Mouse (Mus musculus): ENCODE results near the gene 4930438A08Rik.
"Not testable (repeated sequence)": the region's sequence is repeated elsewhere in the genome, so short reads cannot be mapped to it uniquely, and the experiment has no call there.

4930438A08Rik gene

GRCm38 (mm10) chr11:58274572-58274971, at the start of gene 4930438A08Rik:
Gene 4930438A08Rik (plus strand): TSS chr11:58274799.
- no peak for DNase-seq (ENCODE audit: low spot score in 2 of 2)

GRCm38 (mm10) chr11:58224872-58225271, 49.7 kb upstream of the 4930438A08Rik start:
- not testable (repeated sequence) for DNase-seq (ENCODE audit: low spot score in 2 of 2)

- peak; percentile 60 to 70 for DNase-seq (ENCODE audit: low spot score in 2 of 2)
These were observed 48.9 kb upstream of the 4930438A08Rik start for GRCm38 (mm10) chr11:58225655-58226054.

GRCm38 (mm10) chr11:58226425-58226824, 48.2 kb upstream of the 4930438A08Rik start:
- no peak for DNase-seq (ENCODE audit: low spot score in 2 of 2)

- not testable (repeated sequence) for DNase-seq (ENCODE audit: low spot score in 2 of 2)
These were observed 46.6 kb upstream of the 4930438A08Rik start for GRCm38 (mm10) chr11:58228021-58228420.

- DNase-seq (ENCODE audit: low spot score in 2 of 2): no peak
These were observed 44.1 kb upstream of the 4930438A08Rik start for GRCm38 (mm10) chr11:58230396-58230910.

GRCm38 (mm10) chr11:58231156-58231555, 43.4 kb upstream of the 4930438A08Rik start:
- no peak for DNase-seq (ENCODE audit: low spot score in 2 of 2)

- not testable (repeated sequence) for DNase-seq (ENCODE audit: low spot score in 2 of 2)
These were observed 40.0 kb upstream of the 4930438A08Rik start for GRCm38 (mm10) chr11:58234551-58234950.

GRCm38 (mm10) chr11:58235152-58235551, 39.4 kb upstream of the 4930438A08Rik start:
- peak; percentile 60 to 65 for DNase-seq (ENCODE audit: low spot score in 2 of 2)

GRCm38 (mm10) chr11:58238840-58239791, 35.5 kb upstream of the 4930438A08Rik start:
- peak; percentile 63 to 77 for DNase-seq (ENCODE audit: low spot score in 2 of 2)

- no peak for DNase-seq (ENCODE audit: low spot score in 2 of 2)
These were observed 27.3 kb upstream of the 4930438A08Rik start for GRCm38 (mm10) chr11:58247294-58247693.

GRCm38 (mm10) chr11:58249203-58249981, 25.2 kb upstream of the 4930438A08Rik start:
- no peak for DNase-seq (ENCODE audit: low spot score in 2 of 2)

- no peak for DNase-seq (ENCODE audit: low spot score in 2 of 2)
These were observed 24.0 kb upstream of the 4930438A08Rik start for GRCm38 (mm10) chr11:58250550-58250949.

GRCm38 (mm10) chr11:58254411-58254810, 20.2 kb upstream of the 4930438A08Rik start:
- no peak for DNase-seq (ENCODE audit: low spot score in 2 of 2)

- DNase-seq (ENCODE audit: low spot score in 2 of 2): no peak
These were observed 16.8 kb upstream of the 4930438A08Rik start for GRCm38 (mm10) chr11:58257816-58258215.

GRCm38 (mm10) chr11:58260156-58260555, 14.4 kb upstream of the 4930438A08Rik start:
- no peak for DNase-seq (ENCODE audit: low spot score in 2 of 2)

- no peak for DNase-seq (ENCODE audit: low spot score in 2 of 2)
These were observed 12.8 kb upstream of the 4930438A08Rik start for GRCm38 (mm10) chr11:58261826-58262225.

GRCm38 (mm10) chr11:58262336-58262735, 12.3 kb upstream of the 4930438A08Rik start:
- no peak for DNase-seq (ENCODE audit: low spot score in 2 of 2)

GRCm38 (mm10) chr11:58263516-58263915, 11.1 kb upstream of the 4930438A08Rik start:
- no peak for DNase-seq (ENCODE audit: low spot score in 2 of 2)

- DNase-seq (ENCODE audit: low spot score in 2 of 2): no peak
These were observed 10.1 kb upstream of the 4930438A08Rik start for GRCm38 (mm10) chr11:58264546-58264945.

- no peak for DNase-seq (ENCODE audit: low spot score in 2 of 2)
These were observed 6.3 kb upstream of the 4930438A08Rik start for GRCm38 (mm10) chr11:58268285-58268684.

GRCm38 (mm10) chr11:58275756-58276155, 1.2 kb downstream of the 4930438A08Rik start:
- DNase-seq (ENCODE audit: low spot score in 2 of 2): no peak

Measured in natural killer cell, adult 2 months (primary cell).